Mouse (Mus musculus) embryonic fibroblast, embryonic 13.5 days (primary cell): ENCODE results near the gene 5730522E02Rik.

Experiments
- CTCF ChIP-seq: IDR thresholded peaks from 2 replicates; pipeline ENCODE4 v1.5.1; 2011; ENCODE audit warnings: mild to moderate bottlenecking, control low read depth, low read length, moderate library complexity, borderline replicate concordance; ENCODE audit not compliant: insufficient read depth
- POLR2A ChIP-seq: IDR thresholded peaks from 2 replicates; pipeline ENCODE4 v1.6.1; 2011; ENCODE audit warnings: low read depth, mild to moderate bottlenecking, control low read depth, low read length, moderate library complexity

GRCm38 (mm10) chr11:26201778-26202097, 8.8 kb downstream of the 5730522E02Rik start:
- TF ChIP-seq POLR2A (no peak), CTCF (no peak)
